ENCODE assay signal across 13 mouse cellular contexts in genomic region chr1:151620730-151621129, GRCm38 (mm10). TPM values are rescaled to one million over a fixed set of nuclear protein-coding genes. Genes with fewer than 3 reads are reported as not detected.
DNase-seq lines count a peak whose midpoint lies in the region; ATAC-seq and TF ChIP-seq lines count a peak whose summit lies in the region.
"Had no signal": no experiment of that assay in that cellular context is flagged by ENCODE, and none has a peak within 500 bp of the region (broad histone marks: within the 10 kb centered on the region; RNA-seq: fewer than 3 reads in every experiment).

No protein-coding gene starts in this region.

- no peak overlapping the region for H3K9ac ChIP-seq in CH12.LX (ENCODE audit: insufficient read depth, low read depth)
- no peak overlapping the region for H3K9ac ChIP-seq in midbrain, embryonic 13.5 days (replicated peaks)
- H3K9ac ChIP-seq: hindbrain, embryonic 14.5 days had no signal

- no peaks in the 10 kb centered on the region for H3K27me3 ChIP-seq in kidney, adult 2 months (replicated peaks; ENCODE audit: control insufficient read depth, insufficient read depth, low read length)
- no peaks in the 10 kb centered on the region for H3K27me3 ChIP-seq in CH12.LX (replicated peaks)
- H3K27me3 ChIP-seq in midbrain, embryonic 13.5 days = no peaks in the 10 kb centered on the region

- H3K79me2 ChIP-seq in CH12.LX (replicated peaks; ENCODE audit: control insufficient read depth, extremely low read depth, insufficient read depth, poor library complexity, severe bottlenecking) = peaks cover 2% of the 10 kb centered on the region; the same call in 1 of the 2 replicates

- peak; percentile 38 for DNase-seq in kidney, adult 2 months
- no peak for DNase-seq in kidney, adult 9 months
- DNase-seq in CH12.LX (ENCODE audit: extremely low read depth) (no peak), adipocyte (ENCODE audit: low spot score) (peak; percentile 22)
- DNase-seq in thymus, postnatal 25 days = no peak
- DNase-seq in urinary bladder, adult 2 months (ENCODE audit: low spot score) = no peak
- DNase-seq: cerebellum, adult 8-10 months; left cerebral cortex, postnatal 4 days; thymus, postnatal 36 days had no signal

- H3K36me3 ChIP-seq in kidney, adult 2 months (ENCODE audit: control insufficient read depth, insufficient read depth, low read length) = no peaks in the 10 kb centered on the region
- peaks cover 11 to 32% of the 10 kb centered on the region in 2 experiments for H3K36me3 ChIP-seq in CH12.LX (replicated peaks in 1 of 2; ENCODE audit: control insufficient read depth in 1 of 2, insufficient read depth in 1 of 2, low read length in 1 of 2)
- H3K36me3 ChIP-seq in midbrain, embryonic 13.5 days = no peaks in the 10 kb centered on the region

- TF ChIP-seq EP300 in CH12.LX (IDR thresholded peaks at IDR 0.05; ENCODE audit: low read length) = peak; percentile 16; the same call in 1 of the 2 replicates

- TF ChIP-seq CTCF in kidney, adult 2 months (conservative IDR thresholded peaks at IDR 0.05; ENCODE audit: insufficient read depth, insufficient read length, low read depth, low read length) = no peak
- TF ChIP-seq CTCF in CH12.LX (conservative IDR thresholded peaks at IDR 0.05 in 1 of 2, IDR thresholded peaks at IDR 0.05 in 1 of 2; ENCODE audit: low read depth in 2 of 2, low read length in 2 of 2) = no peak

- in situ Hi-C loops in CH12.LX (cut with MboI; ENCODE audit: low pct_ligation_motif_present, low pct_unique_long_range_greater_than_20kb, low sequenced_read_pairs) = no loop called here

- peaks cover 16% of the 10 kb centered on the region; the same call in 1 of the 2 replicates for H3K4me1 ChIP-seq in kidney, adult 2 months (ENCODE audit: control insufficient read depth, insufficient read depth, low read length)
- H3K4me1 ChIP-seq in CH12.LX (ENCODE audit: control insufficient read depth in 1 of 2, insufficient read depth in 2 of 2) = peaks cover 13 to 43% of the 10 kb centered on the region in 2 experiments
- no peaks in the 10 kb centered on the region for H3K4me1 ChIP-seq in midbrain, embryonic 13.5 days (replicated peaks)

- H3K4me3 ChIP-seq in kidney, adult 2 months (ENCODE audit: insufficient read depth, low read depth, low read length) = no peak overlapping the region
- no peak overlapping the region for H3K4me3 ChIP-seq in CH12.LX (replicated peaks in 1 of 3; ENCODE audit: low read depth in 2 of 3, low read length in 2 of 3, poor library complexity in 1 of 3)
- no peak overlapping the region for H3K4me3 ChIP-seq in midbrain, embryonic 13.5 days (replicated peaks)

- no peak for TF ChIP-seq POLR2A in kidney, adult 2 months (IDR thresholded peaks at IDR 0.05; ENCODE audit: low read depth, low read length)
- TF ChIP-seq POLR2A in CH12.LX (IDR thresholded peaks at IDR 0.05; ENCODE audit: low read depth, low read length) = no peak

- H3K27ac ChIP-seq in kidney, adult 2 months (ENCODE audit: insufficient read depth, low read depth, low read length) = no peak overlapping the region
- H3K27ac ChIP-seq in CH12.LX (ENCODE audit: insufficient read depth, low read depth) = no peak overlapping the region
- no peak overlapping the region for H3K27ac ChIP-seq in midbrain, embryonic 13.5 days
- H3K27ac ChIP-seq: hindbrain, embryonic 14.5 days had no signal

- no peak for TF ChIP-seq RAD21 in CH12.LX (IDR thresholded peaks at IDR 0.05; ENCODE audit: low read depth, low read length)

- dilution Hi-C loops in CH12.LX (cut with MboI; ENCODE audit: extremely low pct_ligation_motif_present, extremely low pct_unique_long_range_greater_than_20kb, low sequenced_read_pairs) = no loop called here

- ATAC-seq in megakaryocyte, adult 5-6 weeks (ENCODE audit: poor library complexity, severe bottlenecking) = peak; percentile 81
- no peak for ATAC-seq in midbrain, embryonic 13.5 days
- ATAC-seq: CD4-positive, CD25-positive, alpha-beta regulatory T cell, adult 4 months had no signal

- H3K9me3 ChIP-seq in CH12.LX (replicated peaks; ENCODE audit: low read length) = peaks cover 6% of the 10 kb centered on the region
- no peaks in the 10 kb centered on the region for H3K9me3 ChIP-seq in midbrain, embryonic 13.5 days

- no peak overlapping the region for H3K4me2 ChIP-seq in CH12.LX (ENCODE audit: insufficient read depth, low read depth, poor library complexity, severe bottlenecking)
- H3K4me2 ChIP-seq in midbrain, embryonic 13.5 days (replicated peaks) = no peak overlapping the region
- H3K4me2 ChIP-seq: hindbrain, embryonic 14.5 days had no signal

TF ChIP-seq in CH12.LX, 34 proteins besides CTCF, POLR2A, EP300 and RAD21:
- TF ChIP-seq HCFC1 (IDR thresholded peaks at IDR 0.05; ENCODE audit: low read depth, low read length) (no peak), KAT2A (IDR thresholded peaks at IDR 0.05; ENCODE audit: insufficient replicate concordance, low read length) (no peak), MAX (IDR thresholded peaks at IDR 0.05; ENCODE audit: low read length) (no peak), SMC3 (IDR thresholded peaks at IDR 0.05; ENCODE audit: low read depth, low read length) (no peak), JUN (IDR thresholded peaks at IDR 0.05; ENCODE audit: insufficient read depth, low read depth, low read length) (no peak), ETS1 (conservative IDR thresholded peaks at IDR 0.05; ENCODE audit: low read depth, low read length) (no peak), ZNF384 (IDR thresholded peaks at IDR 0.05; ENCODE audit: low read depth, low read length) (no peak), CHD2 (IDR thresholded peaks at IDR 0.05; ENCODE audit: low read length) (no peak), POLR2AphosphoS2 (IDR thresholded peaks at IDR 0.05; ENCODE audit: low read depth, low read length) (no peak), MYC (IDR thresholded peaks at IDR 0.05; ENCODE audit: low read depth, low read length) (no peak), SIN3A (IDR thresholded peaks at IDR 0.05; ENCODE audit: low read length) (no peak), MAZ (IDR thresholded peaks at IDR 0.05; ENCODE audit: low read depth, low read length) (no peak), GABPA (IDR thresholded peaks at IDR 0.05; ENCODE audit: insufficient replicate concordance, low read depth, low read length) (no peak)

RNA-seq across cellular contexts. Expression of gene Fam129a, which starts 49.7 kb away (rescaled TPM):
- 5.7 and 5.8 TPM in 2 replicates for polyA plus RNA-seq in kidney, adult 2 months (2012; rRNA removed)
- total RNA-seq in CH12.LX (2012; rRNA removed) = 25.9 and 48.3 TPM in 2 replicates
- total RNA-seq in CH12.LX (2014; rRNA removed) = 30.8 and 37.0 TPM in 2 replicates
- 26.2 and 27.8 TPM in 2 replicates for polyA plus RNA-seq in CH12.LX (2012; ENCODE audit: insufficient read length, low read depth)
- total RNA-seq in megakaryocyte, adult 5-6 weeks (2015) = 69.2 and 74.7 TPM in 2 replicates
- 147 and 157 TPM in 2 replicates for total RNA-seq in megakaryocyte, adult 5-6 weeks (2017)
- polyA plus RNA-seq in midbrain, embryonic 13.5 days (2015; fragmentation: Nextera tagmentation; extraction: Ambion mirVana) = 0.68 and 0.78 TPM in 2 replicates
- polyA plus RNA-seq in urinary bladder, adult 2 months (2012; rRNA removed) = 112 and 160 TPM in 2 replicates

Comparison
In these comparisons a context has a peak if more than half of its experiments do, and no peak if none do; other contexts are left out.
1. DNase-seq: peak in kidney, adult 2 months (single experiment) and adipocyte (single experiment); none in kidney, adult 9 months (single experiment), CH12.LX (single experiment), thymus, postnatal 25 days (single experiment) and urinary bladder, adult 2 months (single experiment).